Mouse (Mus musculus): ENCODE data around the gene 1700015G11Rik. TPM values are rescaled to one million over a fixed set of nuclear protein-coding genes. Genes with fewer than 3 reads are reported as not detected.

1700015G11Rik gene
- not detected in 2 replicates for total RNA-seq (2017)

- ATAC-seq (replicated peaks; ENCODE audit: low read depth, poor library complexity, severe bottlenecking) = no peak
These were observed at the start of gene 1700015G11Rik for GRCm38 (mm10) chr7:52015628-52016027. 1700015G11Rik (minus strand) TSS chr7:52015728.

- ATAC-seq (replicated peaks; ENCODE audit: low read depth, poor library complexity, severe bottlenecking) = no peak
These were observed 41.4 kb upstream of the 1700015G11Rik start for GRCm38 (mm10) chr7:52056954-52057353.

- ATAC-seq (replicated peaks; ENCODE audit: low read depth, poor library complexity, severe bottlenecking) = no peak
These were observed 40.7 kb upstream of the 1700015G11Rik start for GRCm38 (mm10) chr7:52056274-52056673.

GRCm38 (mm10) chr7:52055831-52056230 is 40.3 kb upstream of the 1700015G11Rik start:
- ATAC-seq (replicated peaks; ENCODE audit: low read depth, poor library complexity, severe bottlenecking) = no peak

- ATAC-seq (replicated peaks; ENCODE audit: low read depth, poor library complexity, severe bottlenecking) = peak; percentile 79
These were observed 22.4 kb upstream of the 1700015G11Rik start for GRCm38 (mm10) chr7:52037600-52038582.

- no peak for ATAC-seq (replicated peaks; ENCODE audit: low read depth, poor library complexity, severe bottlenecking)
These were observed 8.6 kb upstream of the 1700015G11Rik start for GRCm38 (mm10) chr7:52024050-52024626.

GRCm38 (mm10) chr7:52022039-52022438 is 6.5 kb upstream of the 1700015G11Rik start:
- ATAC-seq (replicated peaks; ENCODE audit: low read depth, poor library complexity, severe bottlenecking) = peak; percentile 76

GRCm38 (mm10) chr7:52015180-52015579 is 348 bp downstream of the 1700015G11Rik start:
- no peak for ATAC-seq (replicated peaks; ENCODE audit: low read depth, poor library complexity, severe bottlenecking)

GRCm38 (mm10) chr7:52013457-52013856 is 2.1 kb downstream of the 1700015G11Rik start:
- no peak for ATAC-seq (replicated peaks; ENCODE audit: low read depth, poor library complexity, severe bottlenecking)

- ATAC-seq (replicated peaks; ENCODE audit: low read depth, poor library complexity, severe bottlenecking) = no peak
These were observed 8.4 kb downstream of the 1700015G11Rik start for GRCm38 (mm10) chr7:52007138-52007537.

- no peak for ATAC-seq (replicated peaks; ENCODE audit: low read depth, poor library complexity, severe bottlenecking)
These were observed 9.3 kb downstream of the 1700015G11Rik start for GRCm38 (mm10) chr7:52006296-52006630.

- peak; percentile 93 for ATAC-seq (replicated peaks; ENCODE audit: low read depth, poor library complexity, severe bottlenecking)
These were observed 9.8 kb downstream of the 1700015G11Rik start, which contains the start of gene Svip for GRCm38 (mm10) chr7:52005511-52006295. Svip (minus strand) TSS chr7:52006018.

- ATAC-seq (replicated peaks; ENCODE audit: low read depth, poor library complexity, severe bottlenecking) = peak; percentile 58
These were observed 24.5 kb downstream of the 1700015G11Rik start for GRCm38 (mm10) chr7:51991020-51991419.

- ATAC-seq (replicated peaks; ENCODE audit: low read depth, poor library complexity, severe bottlenecking) = peak; percentile 92
These were observed 28.6 kb downstream of the 1700015G11Rik start for GRCm38 (mm10) chr7:51986909-51987308.

GRCm38 (mm10) chr7:51985763-51986162 is 29.8 kb downstream of the 1700015G11Rik start:
- no peak for ATAC-seq (replicated peaks; ENCODE audit: low read depth, poor library complexity, severe bottlenecking)

GRCm38 (mm10) chr7:51982303-51982702 is 33.2 kb downstream of the 1700015G11Rik start:
- peak; percentile 20 for ATAC-seq (replicated peaks; ENCODE audit: low read depth, poor library complexity, severe bottlenecking)

GRCm38 (mm10) chr7:51979271-51979670 is 36.3 kb downstream of the 1700015G11Rik start:
- ATAC-seq (replicated peaks; ENCODE audit: low read depth, poor library complexity, severe bottlenecking) = peak; percentile 80

- no peak; the same call in 1 of the 2 replicates for ATAC-seq (replicated peaks; ENCODE audit: low read depth, poor library complexity, severe bottlenecking)
These were observed 40.3 kb downstream of the 1700015G11Rik start for GRCm38 (mm10) chr7:51975181-51975580.

- ATAC-seq (replicated peaks; ENCODE audit: low read depth, poor library complexity, severe bottlenecking) = no peak
These were observed 42.0 kb downstream of the 1700015G11Rik start for GRCm38 (mm10) chr7:51973526-51973925.

- ATAC-seq (replicated peaks; ENCODE audit: low read depth, poor library complexity, severe bottlenecking) = no peak
These were observed 42.4 kb downstream of the 1700015G11Rik start for GRCm38 (mm10) chr7:51973091-51973490.

Data from common myeloid progenitor, adult 5-6 weeks (primary cell).